Mouse (Mus musculus) erythroblast, adult 5-6 weeks (primary cell): ENCODE measurements around the gene Kat2b. TPM values are rescaled to one million over a fixed set of nuclear protein-coding genes. Genes with fewer than 3 reads are reported as not detected.
"Not testable (repeated sequence)": the region's sequence is repeated elsewhere in the genome, so short reads cannot be mapped to it uniquely, and the experiment has no call there.

Source experiments
- ATAC-seq: replicated peaks from 2 replicates; pipeline ENCODE4 v1.8.0; 2016; ENCODE audit warnings: moderate number of reproducible peaks, mild to moderate bottlenecking, moderate TSS enrichment, inconsistent platforms; ENCODE audit not compliant: poor library complexity, low FRiP score, severe bottlenecking
- total RNA-seq, 2 experiments: library from RNA; stranded (forward) in 1 of 2; stranded (reverse) in 1 of 2; fragments of 150-400 nt in 1 of 2; fragments of 200-764, 138-1000 nt in 1 of 2; gene quantifications; 2 replicates each; pipeline versions ENCODE4 v1.2.3 to v1.2.4; 2015 to 2017; ENCODE audit warnings: low replicate concordance in 2 of 2

The Kat2b gene
- total RNA-seq, 2 experiments from 2014 or later, result 27.9 to 42.5 TPM

- no peak for ATAC-seq
Measured at GRCm38 (mm10) chr17:53568734-53569386, 2.2 kb downstream of the Kat2b start.

DNA sequence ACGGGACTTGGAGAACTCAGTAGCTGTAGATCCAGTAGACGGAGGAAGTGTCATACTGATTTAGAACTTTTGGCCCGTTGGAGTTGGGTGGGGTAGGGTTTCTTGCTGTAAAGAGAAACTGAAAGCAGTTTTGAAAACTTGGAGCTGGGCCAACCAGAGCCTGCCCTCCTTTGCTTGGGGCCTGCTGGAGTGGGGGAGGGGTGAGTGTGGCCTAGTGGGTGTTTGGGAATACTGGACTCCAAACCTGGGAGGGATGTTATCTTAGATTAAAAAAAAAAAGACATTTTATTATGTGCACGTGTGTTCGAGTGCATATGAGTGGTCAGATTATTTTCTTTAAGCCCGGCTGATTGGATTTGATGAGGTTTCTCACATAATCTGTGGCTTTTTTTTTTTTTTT is 3.2 kb downstream of the Kat2b start:
- peak; percentile 55 for ATAC-seq

- ATAC-seq, result 0 out of 2 replicates have a peak, but pooled peaks have one; percentile 19
Measured at GRCm38 (mm10) chr17:53570361-53570875, 3.8 kb downstream of the Kat2b start.

DNA sequence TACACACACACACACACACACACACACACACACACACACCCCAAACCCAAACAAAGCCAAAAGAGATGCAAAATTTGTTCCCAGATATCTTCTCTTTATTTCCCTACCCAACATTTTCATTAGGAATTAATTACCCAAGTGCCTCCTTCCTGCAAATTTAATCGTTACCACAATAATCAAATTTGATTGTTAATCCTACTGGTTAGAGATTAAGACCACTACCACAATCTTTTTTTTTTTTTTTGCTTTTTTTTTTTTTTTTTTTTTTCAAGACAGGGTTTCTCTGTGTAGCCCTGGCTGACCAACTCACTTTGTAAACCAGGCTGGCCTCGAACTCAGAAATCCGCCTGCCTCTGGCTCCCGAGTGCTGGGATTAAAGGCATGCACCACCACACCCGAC is 4.3 kb downstream of the Kat2b start:
- ATAC-seq, result not testable (repeated sequence)

DNA sequence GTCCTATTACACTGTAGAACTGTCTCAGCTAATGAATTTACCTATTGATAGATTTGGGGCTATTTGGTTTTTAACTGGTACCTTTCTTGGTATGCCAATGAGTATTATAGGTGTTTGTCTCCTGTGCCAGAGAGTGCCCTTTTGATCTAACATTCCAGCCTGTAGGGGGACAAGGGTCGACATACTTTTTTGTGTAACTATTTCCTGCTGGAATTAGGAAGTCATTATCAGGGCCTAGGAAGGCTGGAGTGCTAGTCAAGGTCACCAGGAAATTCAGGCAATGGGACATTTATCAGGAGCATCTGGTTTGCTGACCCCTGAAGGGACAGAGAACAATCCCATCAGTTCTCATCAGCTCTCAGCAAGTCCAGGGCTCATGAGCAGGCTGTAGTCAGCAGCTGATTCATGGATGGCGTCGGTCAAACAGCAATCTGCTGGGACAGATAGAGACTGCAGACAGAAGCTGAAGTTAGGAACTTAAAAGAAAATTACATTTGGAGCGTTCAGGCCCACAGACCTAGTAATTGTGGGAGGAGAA is 6.4 kb downstream of the Kat2b start:
- no peak for ATAC-seq

- ATAC-seq, result no peak
Measured at GRCm38 (mm10) chr17:53577151-53577550, 10.5 kb downstream of the Kat2b start.

- no peak for ATAC-seq
Measured at GRCm38 (mm10) chr17:53577754-53578153, 11.1 kb downstream of the Kat2b start.

- ATAC-seq, result no peak
Measured at GRCm38 (mm10) chr17:53578249-53578648, 11.6 kb downstream of the Kat2b start.

DNA sequence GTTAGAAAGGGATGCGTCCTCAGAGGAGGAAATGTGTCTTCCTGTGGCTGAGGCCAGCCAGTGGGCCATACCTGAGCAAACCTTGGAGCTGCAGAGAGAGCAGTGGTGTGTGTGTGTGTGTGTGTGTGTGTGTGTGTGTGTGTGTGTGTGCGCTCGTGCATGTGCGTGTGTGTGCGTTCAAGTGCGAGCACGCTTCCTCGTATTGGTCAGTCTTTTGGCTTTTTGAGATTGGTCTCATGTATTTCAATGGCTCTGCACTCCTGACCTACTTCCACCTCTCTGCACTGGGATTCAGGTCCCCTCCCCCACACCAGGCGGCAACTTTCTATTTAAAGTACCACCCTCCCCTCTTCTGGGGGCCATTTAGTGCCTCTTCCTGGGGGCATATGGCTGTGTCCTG is 12.1 kb downstream of the Kat2b start:
- ATAC-seq, result no peak

DNA sequence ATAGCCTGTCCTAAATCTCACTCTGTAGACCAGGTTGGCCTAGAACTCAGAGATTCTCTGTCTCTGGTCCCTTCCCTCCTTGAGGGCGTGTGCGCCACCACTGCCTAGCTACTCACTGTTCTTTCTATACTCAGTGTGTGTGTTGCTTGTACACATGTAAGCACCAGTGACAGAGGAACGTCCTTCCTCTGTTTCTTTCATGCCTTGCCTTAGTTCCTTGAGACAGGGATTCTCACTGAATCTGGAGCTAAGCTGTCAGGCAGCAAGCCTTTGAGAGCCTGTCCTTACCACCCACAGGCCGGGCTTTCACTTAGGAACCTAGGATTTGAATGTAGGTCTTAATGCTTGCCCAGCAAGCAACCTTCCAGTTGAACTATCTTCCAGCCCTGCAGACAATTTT is 13.0 kb downstream of the Kat2b start:
- ATAC-seq, result no peak

GRCm38 (mm10) chr17:53580237-53580636 is 13.6 kb downstream of the Kat2b start:
- no peak for ATAC-seq

DNA sequence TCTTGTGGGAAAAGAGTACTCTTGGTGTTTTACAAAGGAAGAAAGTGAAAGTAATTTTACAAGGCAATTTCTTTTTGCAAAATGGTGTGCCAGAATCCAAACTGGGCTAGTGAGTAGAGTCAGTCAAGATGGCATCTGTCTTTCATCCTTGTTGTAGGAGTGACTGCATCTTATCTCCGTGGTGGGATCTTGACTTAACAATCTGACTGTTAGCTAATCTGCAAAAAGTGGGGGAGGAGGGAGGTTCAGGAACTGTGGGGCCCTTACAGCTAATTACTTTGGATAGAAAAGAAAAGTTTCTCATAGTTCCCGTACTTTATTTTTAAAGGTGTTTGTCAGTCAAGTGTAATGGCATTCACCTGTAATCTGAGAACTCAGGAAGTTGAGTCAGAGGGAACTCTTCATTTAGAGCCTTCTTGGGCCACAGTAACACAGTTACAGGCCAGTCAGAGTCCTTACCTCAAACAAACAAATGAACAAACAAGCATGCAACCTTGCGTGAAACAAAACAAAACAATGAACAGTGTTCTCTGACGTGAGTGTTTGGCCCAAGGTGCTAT is 15.4 kb downstream of the Kat2b start:
- no peak for ATAC-seq

DNA sequence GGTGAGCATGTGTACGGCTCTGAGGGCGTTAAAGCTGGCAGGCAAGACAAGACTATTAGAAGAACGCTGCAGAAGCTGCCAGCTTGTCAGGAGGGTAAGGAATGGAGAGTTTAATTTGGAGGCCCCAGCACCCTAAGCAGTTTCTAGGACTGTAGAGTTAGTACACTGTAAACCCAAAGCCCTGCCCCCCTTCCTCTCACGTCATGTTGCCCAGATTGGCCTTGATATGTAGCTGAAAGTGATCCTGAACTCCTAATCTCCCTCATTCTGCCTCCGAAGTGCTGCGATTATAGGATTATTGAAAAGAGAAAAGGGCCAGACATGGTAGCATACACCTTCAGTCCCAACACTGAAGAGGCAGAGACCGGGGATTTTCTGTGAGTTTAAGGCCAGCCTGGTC is 16.1 kb downstream of the Kat2b start:
- ATAC-seq, result no peak

DNA sequence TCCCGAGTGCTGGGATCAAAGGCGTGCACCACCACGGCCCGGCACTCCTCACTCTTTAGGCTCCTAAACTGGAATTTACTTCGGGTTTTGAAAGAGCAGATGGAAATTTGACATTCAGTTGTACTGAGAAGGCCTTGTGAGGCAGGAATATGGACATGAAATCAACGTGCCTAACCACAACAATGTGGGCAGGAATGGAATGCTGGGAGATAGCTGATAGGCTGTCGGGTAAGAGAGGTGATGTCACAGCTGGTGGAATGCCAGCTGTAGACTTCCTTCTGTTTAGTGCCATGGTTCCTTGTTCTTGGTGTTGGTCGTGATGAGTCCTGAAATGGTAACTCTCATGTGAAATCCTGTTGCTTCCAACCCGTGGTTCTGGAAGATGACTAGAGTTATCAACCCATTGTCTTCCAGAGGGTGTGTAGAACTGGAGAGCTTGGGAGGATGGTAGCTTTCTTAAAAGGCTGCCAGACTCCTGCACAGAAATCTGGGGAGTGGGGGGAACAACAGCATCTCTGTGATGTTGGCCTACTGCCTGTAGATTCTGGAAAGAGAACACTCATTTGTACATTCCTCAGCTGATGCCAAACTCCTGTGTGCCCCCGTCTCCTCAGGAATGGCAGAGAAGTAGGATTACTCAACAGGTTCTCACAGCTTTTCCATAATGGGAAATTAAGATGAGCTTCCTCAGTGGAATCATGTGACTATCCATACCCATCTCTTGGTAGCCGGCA is 17.4 kb downstream of the Kat2b start:
- ATAC-seq, result no peak

DNA sequence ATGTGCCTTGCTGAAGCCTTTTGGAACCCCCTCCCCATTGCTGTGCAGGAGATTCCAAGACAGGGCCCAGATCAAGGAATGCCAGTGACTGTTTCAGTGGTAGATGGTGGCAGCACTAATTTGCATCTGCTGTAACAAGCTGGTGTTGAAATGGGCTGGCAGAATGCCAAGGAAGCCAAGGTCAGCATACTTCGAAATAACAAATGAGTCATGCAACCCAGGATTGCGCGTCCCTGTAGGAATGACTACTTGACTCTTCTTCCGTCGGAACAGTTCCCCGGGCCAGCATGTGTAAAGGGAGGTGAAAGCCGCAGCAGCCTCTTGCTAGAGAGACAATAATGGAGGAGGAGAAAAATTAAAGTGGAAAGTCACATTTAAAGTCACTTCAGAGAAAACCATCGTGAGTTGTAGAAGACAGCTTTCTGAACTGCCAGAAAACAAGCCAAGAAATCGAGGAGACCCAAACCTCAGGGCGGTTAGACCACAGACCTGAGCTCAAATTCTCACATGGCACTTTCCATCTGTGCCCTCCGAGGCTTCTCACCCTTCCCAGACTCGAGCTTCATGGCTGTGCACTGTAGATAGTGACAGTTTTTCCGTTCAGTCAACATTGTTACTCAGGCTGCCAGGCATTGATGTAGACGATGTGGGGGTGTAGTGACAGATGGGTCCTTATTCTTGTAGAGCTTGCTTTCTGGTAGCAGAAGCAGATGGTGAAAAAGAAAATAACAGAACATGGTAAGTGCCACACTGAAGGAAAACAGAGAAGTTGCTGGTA is 20.6 kb downstream of the Kat2b start:
- peak; percentile 90 for ATAC-seq

- no peak for ATAC-seq
Measured at GRCm38 (mm10) chr17:53588097-53588855, 21.6 kb downstream of the Kat2b start.

GRCm38 (mm10) chr17:53590110-53590509 is 23.4 kb downstream of the Kat2b start:
- no peak for ATAC-seq

DNA sequence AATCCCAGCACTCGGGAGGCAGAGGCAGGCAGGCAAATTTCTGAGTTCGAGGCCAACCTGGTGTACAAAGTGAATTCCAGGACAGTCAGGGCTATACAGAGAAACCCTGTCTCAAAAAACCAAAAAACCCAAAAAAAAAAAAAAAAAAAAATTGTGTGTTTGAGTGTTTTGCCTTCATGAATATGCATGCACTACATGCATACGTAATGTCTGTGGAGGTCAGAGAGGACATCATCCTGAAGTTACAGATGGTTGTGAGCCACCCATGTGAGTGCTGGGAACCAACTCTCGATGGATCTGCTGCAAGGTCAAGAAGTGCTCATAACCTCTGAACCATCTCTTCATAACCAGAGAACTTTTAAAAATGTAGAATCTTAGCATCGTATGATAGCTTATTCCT is 25.2 kb downstream of the Kat2b start:
- ATAC-seq, result no peak

DNA sequence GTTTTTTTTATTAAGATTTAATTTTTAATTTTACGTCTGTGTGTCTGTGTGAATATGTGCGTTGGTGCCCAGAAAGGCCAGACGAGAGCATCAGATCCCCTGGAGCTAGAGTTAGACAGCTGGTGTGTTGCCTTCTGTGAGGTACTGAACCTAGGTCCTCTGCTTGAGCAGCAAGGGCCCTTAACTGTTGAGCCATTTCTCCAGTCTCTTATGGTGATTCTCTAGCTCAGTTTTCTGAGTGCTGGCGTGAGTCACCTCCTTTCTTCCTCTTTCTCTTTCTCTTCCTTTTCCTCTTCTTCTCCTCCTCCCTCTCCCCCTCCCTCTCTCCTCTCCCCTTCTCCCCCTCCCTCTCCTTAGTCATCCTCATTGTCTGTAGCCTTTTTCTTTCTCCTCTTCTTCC is 27.9 kb downstream of the Kat2b start:
- no peak for ATAC-seq
